Mouse (Mus musculus) liver, embryonic 12.5 days (tissue): ENCODE data around the gene Elovl2. TPM values are rescaled to one million over a fixed set of nuclear protein-coding genes. Genes with fewer than 3 reads are reported as not detected.

Experiments used
- polyA plus RNA-seq: library from polyadenylated mRNA; unstranded; fragments of >200 nt; fragmentation: Nextera tagmentation; extraction: Ambion mirVana; gene quantifications from 2 replicates; pipeline ENCODE4 v1.2.1, GENCODE M21; 2016

The Elovl2 gene
- polyA plus RNA-seq, 1 experiment from 2014 or later: 27.7 TPM

Other genes with a start within 250 kb of the Elovl2 start
- gene Pak1ip1, start 219.4 kb downstream of the Elovl2 start, polyA plus RNA-seq: 85.0 and 88.4 TPM in 2 replicates
- 916 and 938 TPM in 2 replicates for gene Tmem14c, start 204.1 kb downstream of the Elovl2 start, polyA plus RNA-seq
- 0.15 and 0.28 TPM in 2 replicates for gene Mak, start 140.7 kb downstream of the Elovl2 start, polyA plus RNA-seq
- not detected in 2 replicates for gene Gcm2, start 109.4 kb downstream of the Elovl2 start, polyA plus RNA-seq
- gene Sycp2l, start 106.1 kb downstream of the Elovl2 start, polyA plus RNA-seq: not detected in 2 replicates
- 10.3 and 11.2 TPM in 2 replicates for gene Smim13, start 29.4 kb upstream of the Elovl2 start, polyA plus RNA-seq
- not detected in 2 replicates for gene Gm17364, start 53.6 kb upstream of the Elovl2 start, polyA plus RNA-seq